Mouse (Mus musculus): ENCODE data around the gene Gapvd1.
A peak's percentile ranks its signal among the peaks of the same experiment; 100 is the strongest.
"Not testable (repeated sequence)": the region's sequence is repeated elsewhere in the genome, so short reads cannot be mapped to it uniquely, and the experiment has no call there.

Gapvd1 gene

GRCm38 (mm10) chr2:34771368-34772226 is 16.6 kb upstream of the Gapvd1 start, which contains the start of gene Hspa5:
Hspa5 (plus strand) TSS chr2:34771970.
- DNase-seq = peak; percentile 100

DNA sequence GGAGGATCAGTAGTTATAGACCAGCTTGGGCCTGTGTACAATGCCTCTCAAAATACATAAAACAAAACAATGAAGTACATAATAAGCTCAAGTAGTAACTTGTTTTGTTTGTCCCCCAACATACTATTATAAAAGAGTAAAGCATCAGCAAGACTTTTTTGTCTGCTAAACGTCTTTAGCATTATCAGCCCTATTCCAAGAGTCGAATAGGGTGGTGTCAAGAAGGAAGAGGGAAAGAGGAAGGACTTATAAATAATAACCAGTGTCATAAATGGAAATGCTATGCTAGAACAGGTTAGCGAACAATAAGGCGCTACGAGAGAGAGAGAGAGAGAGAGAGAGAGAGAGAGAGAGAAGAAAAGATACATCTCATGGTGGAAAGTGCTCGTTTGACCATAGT is 15.9 kb upstream of the Gapvd1 start:
- DNase-seq = no peak

DNA sequence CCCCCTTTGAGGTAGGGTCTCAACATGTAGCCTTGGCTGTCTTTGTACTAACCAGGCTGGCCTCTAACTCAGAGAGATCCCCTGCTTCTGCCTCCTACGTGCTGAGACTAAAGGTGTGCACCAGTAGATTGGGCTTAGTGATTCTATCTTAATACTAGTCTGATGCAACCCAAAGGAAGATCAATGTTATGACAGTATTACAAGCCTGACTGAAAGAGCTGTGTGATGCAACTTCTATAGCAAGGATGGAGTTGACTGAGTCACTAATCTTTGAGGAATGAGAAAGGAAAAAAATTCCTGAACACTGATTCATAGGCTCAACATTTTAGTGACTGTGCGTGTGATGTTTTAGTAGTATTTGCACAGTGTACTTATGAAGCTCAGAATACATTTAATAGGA is 15.0 kb upstream of the Gapvd1 start:
- DNase-seq = no peak

DNA sequence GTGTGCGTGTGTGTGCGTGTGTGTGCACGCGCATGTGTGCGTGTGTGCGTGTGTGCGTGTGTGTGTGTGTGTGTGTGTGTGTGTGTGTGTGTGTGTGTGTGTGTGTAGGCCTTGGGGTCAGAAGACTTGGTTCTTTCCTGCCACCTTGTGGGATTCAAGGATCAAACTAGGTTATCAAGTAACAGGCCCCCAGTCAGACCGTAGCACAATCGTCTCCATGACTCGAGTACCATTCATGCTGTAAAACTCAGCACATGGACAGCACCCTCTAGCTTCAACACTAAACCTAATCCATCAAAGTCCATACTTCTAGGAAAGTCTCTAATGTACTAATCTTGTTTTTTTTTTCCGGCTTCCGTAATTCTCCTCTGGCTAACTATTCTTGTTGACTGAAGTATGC is 9.8 kb upstream of the Gapvd1 start:
- DNase-seq = no peak

DNA sequence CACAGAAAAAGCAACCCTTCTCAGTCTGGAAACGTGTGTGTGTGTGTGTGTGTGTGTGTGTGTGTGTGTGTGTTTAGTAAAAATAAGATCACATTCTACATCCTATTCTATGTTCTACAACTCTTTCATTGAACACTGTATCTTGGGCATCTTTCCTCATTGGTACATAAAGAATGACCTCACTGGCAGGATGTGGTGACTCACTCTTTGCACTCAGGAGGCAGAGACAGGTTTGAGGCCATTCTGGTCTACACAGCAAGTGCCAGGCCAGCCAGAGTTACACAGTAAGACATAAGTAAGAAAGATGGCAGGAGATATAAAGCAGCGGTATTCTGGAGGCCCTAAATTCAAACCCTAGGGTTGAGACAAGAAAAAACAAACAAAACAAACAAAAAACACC is 7.8 kb upstream of the Gapvd1 start:
- DNase-seq = no peak

DNA sequence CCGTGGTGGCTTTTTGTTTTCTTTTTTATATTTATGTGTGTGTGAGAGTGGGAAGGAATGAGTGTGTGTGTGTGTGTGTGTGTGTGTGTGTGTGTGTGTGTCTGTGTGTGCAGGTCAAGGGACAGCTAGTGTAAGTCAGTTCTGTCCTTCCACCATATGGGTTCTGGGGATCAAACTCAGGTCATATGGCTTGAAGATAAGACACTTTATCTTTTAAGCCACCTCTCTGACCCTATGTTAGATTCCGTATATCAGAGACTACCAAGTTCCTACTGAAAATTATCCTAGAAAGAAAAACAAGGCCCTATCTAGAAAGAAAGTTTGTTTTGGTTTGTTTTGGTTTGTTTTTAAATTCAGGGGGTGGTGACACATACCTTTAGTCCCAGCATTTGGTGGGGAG is 7.1 kb upstream of the Gapvd1 start:
- no peak for DNase-seq

DNA sequence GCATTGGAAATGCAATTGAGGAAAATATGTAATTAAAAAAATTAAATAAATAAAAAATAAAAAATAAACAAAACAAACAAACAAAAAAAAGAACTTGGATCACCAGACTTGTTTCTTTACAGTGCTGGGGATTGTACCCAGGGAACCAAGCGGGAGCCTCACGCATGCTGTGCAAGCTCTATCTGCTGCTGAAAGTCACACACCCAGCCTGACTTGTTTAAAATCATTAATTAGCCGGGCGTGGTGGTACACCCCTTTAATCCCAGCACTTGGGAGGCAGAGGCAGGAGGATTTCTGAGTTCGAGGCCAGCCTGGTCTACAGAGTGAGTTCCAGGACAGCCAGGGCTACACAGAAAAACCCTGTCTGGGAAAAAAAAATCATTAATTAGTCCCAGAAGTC is 6.2 kb upstream of the Gapvd1 start:
- not testable (repeated sequence) for DNase-seq

DNA sequence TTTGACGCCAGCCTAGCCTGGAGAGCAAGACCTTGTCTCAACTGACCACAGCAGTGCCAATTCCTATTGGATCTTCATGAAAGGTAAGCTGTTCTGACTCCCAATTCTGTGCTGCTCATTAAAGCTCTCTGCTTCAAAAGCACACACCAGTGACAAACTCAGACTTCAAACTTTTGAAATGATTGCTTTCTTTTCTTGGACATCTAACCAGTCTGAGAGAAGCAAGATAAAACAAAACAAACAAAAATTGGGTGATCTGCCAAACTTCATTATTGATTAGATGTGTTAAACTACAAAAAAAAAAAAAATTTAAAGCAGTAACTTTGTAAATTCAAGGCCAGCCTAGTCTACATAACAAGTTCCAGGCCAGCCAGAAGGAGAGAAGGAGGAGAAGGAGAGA is 2.3 kb upstream of the Gapvd1 start:
- DNase-seq = no peak

GRCm38 (mm10) chr2:34753811-34754550 is 1.1 kb downstream of the Gapvd1 start:
- peak; percentile 89 for DNase-seq

- DNase-seq = no peak
These were observed 4.8 kb downstream of the Gapvd1 start for GRCm38 (mm10) chr2:34750245-34750644.

DNA sequence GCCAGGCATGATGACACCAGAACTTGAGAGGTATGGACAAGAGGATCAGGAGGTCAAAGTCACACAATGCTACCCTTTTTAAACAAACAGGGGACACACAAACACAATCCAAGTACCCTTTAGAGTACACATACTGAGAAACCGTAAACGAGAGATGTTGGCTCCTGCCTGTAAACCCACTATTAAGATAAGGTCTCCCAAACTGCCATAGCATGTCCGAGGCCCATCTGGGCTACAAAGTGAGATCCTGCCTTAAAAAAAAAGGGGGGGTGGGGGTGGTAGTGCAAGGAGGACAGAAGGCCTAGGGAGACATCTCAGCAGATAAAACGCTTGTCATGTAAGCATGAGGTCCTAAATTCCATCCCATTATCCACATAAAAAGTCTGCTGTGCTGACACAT is 6.6 kb downstream of the Gapvd1 start:
- DNase-seq = no peak

GRCm38 (mm10) chr2:34745673-34746072 is 9.4 kb downstream of the Gapvd1 start:
- no peak for DNase-seq

- no peak for DNase-seq
These were observed 10.6 kb downstream of the Gapvd1 start for GRCm38 (mm10) chr2:34744476-34744875.

DNA sequence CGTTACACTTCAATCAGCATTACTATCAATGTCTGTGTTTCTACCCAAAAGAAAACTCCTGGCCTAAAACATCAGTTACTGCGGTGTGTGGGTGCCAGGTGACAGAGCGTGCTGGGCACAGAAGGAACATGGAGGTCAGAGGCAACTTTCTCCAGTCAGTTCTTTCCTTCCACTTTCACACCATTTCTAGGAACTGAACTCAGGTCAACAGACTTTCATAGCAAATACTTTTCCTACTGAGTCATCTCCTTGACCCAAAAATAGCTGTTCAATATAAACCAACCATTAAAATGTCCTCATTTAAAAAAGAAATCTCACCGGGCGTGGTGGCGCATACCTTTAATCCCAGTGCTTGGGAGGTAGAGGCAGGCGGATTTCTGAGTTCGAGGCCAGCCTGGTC is 12.4 kb downstream of the Gapvd1 start:
- no peak for DNase-seq

DNA sequence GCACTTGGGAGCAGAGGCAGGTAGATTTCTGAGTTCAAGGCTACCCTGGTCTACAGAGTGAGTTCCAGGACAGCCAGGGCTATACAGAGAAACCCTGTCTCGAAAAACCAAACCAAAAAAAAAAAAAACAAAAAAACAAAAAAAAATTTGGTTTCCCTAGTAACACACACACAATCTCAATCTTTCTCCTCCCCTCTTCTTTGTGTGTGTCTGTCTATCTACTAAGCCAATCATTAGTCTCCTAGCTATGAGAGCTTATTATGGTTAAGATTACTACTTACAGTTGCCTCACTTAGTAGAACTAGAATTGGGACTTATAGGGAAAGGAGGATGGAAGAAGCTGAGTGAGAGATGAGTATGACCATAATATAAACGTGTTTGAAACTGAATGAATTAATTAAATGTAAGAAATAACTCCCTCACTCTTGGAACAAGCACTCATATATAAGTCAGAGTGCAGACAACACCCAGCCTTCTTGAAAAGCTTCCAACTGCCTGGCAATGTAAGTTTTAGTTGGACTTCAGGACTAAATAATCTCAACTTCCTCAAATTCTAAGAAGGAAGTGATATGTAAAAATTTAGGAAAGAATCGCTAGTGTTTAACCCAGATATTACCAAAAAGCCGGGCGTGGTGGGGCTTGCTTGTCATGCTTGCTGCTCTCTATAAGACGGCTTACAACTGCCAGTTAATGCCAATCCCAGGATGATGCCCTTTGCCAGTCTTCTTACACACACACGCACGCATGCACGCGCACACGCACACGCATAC is 13.5 kb downstream of the Gapvd1 start:
- no peak for DNase-seq

DNA sequence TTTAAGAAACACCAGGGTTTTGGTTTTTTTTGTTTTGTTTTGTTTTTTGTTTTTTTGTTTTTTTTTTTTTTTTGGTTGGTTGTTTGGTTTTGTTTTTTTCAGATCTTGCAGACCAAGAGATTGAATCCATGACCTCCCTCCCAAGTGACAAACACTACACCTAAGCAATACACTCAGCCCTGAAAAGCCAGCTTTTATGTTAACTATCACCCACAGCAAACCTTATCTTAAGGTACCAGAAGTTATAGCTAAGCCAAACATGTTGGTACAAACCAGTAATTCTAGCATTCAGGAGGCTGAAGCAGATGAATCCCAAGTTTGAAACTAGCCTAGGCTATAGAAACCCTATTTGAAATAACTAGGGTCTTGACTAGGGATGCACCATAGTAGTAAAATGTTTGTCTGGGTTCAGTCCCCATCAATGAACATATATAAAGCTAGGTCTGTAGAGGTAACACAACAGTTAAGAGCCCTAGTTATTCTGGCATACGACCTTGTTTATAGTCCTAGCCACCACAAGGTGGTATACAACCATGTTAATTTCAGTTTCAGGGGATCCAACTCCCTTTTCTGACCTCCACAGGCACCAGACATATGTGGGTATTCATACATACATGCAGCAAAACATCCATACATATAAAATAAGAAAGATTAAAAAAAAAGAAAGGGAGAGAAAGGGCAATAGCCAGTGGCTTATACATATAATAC is 15.2 kb downstream of the Gapvd1 start:
- DNase-seq = no peak

DNA sequence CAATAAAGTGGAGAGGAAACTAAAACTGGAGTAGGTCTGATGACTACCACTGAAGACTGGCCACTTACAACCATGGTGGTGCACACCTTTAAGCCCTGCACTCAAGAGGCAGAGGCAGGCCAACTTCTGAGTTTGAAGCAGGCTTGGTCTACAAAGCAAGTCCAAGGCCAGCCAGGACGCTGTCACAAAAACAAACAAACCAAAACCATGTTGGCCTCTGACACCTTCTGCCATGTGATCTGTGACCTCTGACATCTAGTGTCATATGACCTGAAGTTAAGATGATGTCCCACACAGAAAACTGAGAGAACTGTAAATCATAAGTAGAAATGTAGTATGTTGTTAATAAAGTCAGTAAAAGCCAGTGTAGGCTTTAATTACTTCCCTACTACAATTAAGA is 17.1 kb downstream of the Gapvd1 start:
- DNase-seq = no peak

DNA sequence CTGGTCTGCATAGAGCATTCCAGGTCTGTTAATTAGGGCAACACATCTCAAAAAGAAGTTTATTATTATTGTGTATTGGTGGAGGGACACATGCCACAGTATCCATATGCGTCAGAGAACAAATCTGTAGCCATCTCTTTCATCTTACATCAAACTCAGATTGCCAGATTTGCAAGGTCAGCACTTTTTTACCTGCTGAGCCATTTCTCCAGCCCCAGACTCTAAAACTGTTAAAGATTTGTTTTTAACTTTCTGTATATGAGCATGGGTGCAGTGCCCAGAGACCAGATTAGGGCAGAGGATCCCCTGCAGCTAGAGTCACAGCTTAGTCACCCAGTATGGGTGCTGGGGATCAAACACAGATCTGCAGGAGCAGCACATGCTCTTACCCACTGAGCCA is 18.4 kb downstream of the Gapvd1 start:
- no peak for DNase-seq

GRCm38 (mm10) chr2:34727045-34727728 is 27.8 kb downstream of the Gapvd1 start:
- no peak for DNase-seq

DNA sequence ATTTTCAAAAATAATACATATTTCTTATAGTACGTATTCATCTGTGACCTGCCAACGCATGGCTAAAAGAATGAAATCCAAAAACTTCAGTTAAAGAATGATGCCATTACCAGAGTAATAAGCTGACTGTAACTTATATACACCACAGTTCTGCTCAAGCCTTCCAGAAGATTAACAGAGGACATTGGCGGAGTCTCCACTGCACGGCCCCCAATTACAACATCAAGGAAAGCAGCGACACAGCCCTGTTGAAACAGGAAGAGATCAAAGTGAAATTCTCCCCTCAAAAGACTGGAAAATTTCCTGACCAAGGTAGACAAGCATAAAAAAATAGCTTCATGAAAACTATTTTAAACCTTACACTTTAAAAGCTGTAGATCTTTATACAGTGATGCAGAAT is 29.8 kb downstream of the Gapvd1 start:
- no peak for DNase-seq

- DNase-seq = no peak
These were observed 36.8 kb downstream of the Gapvd1 start for GRCm38 (mm10) chr2:34718196-34718595.

- DNase-seq = no peak
These were observed 43.1 kb downstream of the Gapvd1 start for GRCm38 (mm10) chr2:34711904-34712303.
